Mouse (Mus musculus): ENCODE data around the gene Ptch1. TPM values are rescaled to one million over a fixed set of nuclear protein-coding genes. Genes with fewer than 3 reads are reported as not detected.

The Ptch1 gene
- polyA plus RNA-seq, 1 experiment from 2014 or later = 3.4 TPM

DNA sequence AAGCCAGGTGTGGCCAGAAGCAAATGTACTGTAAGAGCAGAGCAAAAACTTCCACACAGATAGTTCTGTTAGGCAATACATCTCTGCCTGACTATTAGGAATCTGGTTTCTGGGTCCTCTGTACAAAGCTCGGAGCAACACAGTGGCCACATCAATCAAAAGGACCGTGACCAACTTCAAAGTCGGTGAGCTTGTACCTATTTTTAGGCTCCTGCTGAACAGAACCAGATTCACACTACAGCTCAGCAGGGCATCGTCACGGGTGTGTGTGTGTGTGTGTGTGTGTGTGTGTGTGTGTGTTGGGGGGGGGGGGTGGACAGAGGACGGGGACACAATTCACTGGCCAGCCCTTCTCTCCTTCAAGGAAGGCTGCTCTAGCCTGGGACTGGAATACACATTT lies 61.0 kb downstream of the Ptch1 start:
- Histone ChIP-seq H3K4me3 (replicated peaks) (no peak overlapping the region), H3K4me2 (no peak overlapping the region), H3K9me3 (replicated peaks) (no peaks in the 10 kb centered on the region), H3K4me1 (replicated peaks) (no peaks in the 10 kb centered on the region), H3K9ac (no peak overlapping the region), H3K36me3 (peaks cover 95% of the 10 kb centered on the region), H3K27me3 (no peaks in the 10 kb centered on the region), H3K27ac (no peak overlapping the region)
- no peak for DNase-seq
- WGBS (ENCODE audit: insufficient replicate concordance) = 77% methylated on average over 5 of the region's 6 CpGs
- no peak for ATAC-seq (ENCODE audit: low read depth)

DNA sequence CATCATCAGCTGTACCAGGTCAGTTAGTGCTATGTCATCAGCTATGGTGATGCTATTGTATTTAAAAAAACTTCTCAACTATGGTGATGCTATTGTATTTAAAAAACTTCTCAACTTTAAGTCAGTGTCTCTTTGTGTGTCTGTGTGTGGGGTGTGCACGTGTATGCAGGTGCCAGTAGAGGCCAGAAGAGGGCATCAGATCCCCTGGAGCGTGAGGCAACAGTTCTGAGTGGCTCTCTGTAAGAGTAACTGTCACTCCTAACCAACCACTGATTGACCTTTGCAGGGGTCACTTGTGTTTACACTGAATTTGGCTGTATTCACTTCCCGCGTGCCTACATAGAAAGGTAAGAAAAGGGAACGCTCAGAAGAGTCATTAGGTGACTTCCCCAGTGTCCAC lies 65.6 kb downstream of the Ptch1 start:
- 84% methylated on average over 5 of the region's 5 CpGs for WGBS (ENCODE audit: insufficient replicate concordance)
- no peak for DNase-seq
- no peak overlapping the region for H3K27ac ChIP-seq

DNA sequence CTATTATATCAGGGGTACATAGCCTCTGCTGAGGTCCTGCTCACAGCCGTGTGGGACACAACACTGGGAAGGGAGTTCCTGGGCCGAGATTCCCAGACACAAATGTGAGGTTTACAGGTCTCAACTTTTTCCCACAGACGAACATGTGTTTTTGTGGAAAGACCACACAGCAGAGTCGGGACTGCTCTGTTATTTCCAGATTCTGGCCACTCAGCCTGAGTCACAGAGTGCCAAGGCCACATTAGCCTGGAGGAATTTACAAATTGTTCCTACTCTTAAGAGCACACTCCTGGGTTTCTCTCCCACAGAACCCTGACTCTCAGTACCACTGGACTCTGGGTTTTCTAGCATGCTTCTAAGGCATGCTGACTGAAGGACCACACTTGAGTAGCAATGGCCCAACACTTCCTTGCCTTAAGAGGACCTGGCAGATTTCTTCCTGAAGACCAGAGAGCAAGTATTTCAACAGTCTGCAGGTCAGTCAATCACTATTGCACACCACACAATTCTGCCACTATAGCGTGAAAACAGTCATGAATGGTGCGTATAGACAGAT lies 66.3 kb downstream of the Ptch1 start:
- no peak for ATAC-seq (ENCODE audit: low read depth)
- WGBS (ENCODE audit: insufficient replicate concordance) = 72% methylated on average over 6 of the region's 6 CpGs
- no peak for DNase-seq
- no peak overlapping the region for H3K4me3 ChIP-seq (replicated peaks)
- no peak overlapping the region for H3K9ac ChIP-seq
- H3K4me1 ChIP-seq (replicated peaks) = no peaks in the 10 kb centered on the region
- no peaks in the 10 kb centered on the region for H3K9me3 ChIP-seq (replicated peaks)
- H3K4me2 ChIP-seq = no peak overlapping the region
- no peaks in the 10 kb centered on the region for H3K27me3 ChIP-seq
- no peak overlapping the region for H3K27ac ChIP-seq
- peaks cover 42% of the 10 kb centered on the region for H3K36me3 ChIP-seq

More for the DNA sequence above, 65.6 kb downstream of the Ptch1 start:
- peaks cover 49% of the 10 kb centered on the region for H3K36me3 ChIP-seq
- no peaks in the 10 kb centered on the region for H3K27me3 ChIP-seq
- ATAC-seq (ENCODE audit: low read depth) = no peak
- no peaks in the 10 kb centered on the region for H3K9me3 ChIP-seq (replicated peaks)
- no peak overlapping the region for H3K9ac ChIP-seq
- H3K4me1 ChIP-seq (replicated peaks) = no peaks in the 10 kb centered on the region
- no peak overlapping the region for H3K4me3 ChIP-seq (replicated peaks)
- H3K4me2 ChIP-seq = no peak overlapping the region

DNA sequence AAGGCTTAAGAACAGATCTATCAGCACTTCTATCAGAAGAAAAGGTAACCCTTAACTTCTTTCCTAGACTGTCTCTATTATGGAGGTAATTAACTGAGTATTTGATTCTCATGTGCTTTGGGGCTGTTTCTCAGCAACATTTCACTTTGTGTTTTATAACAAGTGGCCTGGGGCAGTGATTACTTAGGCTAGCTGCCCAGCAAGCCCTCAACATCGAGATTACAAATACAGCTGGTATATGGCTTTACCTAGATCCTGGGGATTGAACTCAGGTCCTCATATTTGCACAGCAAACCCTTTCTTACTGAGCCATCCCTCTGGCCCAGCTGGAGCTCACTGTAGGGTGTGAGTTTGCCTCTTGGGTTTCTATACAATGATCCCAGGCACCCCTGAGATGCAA lies 67.0 kb downstream of the Ptch1 start:
- H3K4me3 ChIP-seq (replicated peaks) = no peak overlapping the region
- H3K9ac ChIP-seq = no peak overlapping the region
- WGBS (ENCODE audit: insufficient replicate concordance) = 58% methylated on average over 1 of the region's 1 CpGs
- H3K36me3 ChIP-seq = peaks cover 35% of the 10 kb centered on the region
- no peak overlapping the region for H3K4me2 ChIP-seq
- H3K27me3 ChIP-seq = no peaks in the 10 kb centered on the region
- H3K27ac ChIP-seq = no peak overlapping the region
- H3K4me1 ChIP-seq (replicated peaks) = no peaks in the 10 kb centered on the region
- no peaks in the 10 kb centered on the region for H3K9me3 ChIP-seq (replicated peaks)
- ATAC-seq (ENCODE audit: low read depth) = no peak
- no peak for DNase-seq

DNA sequence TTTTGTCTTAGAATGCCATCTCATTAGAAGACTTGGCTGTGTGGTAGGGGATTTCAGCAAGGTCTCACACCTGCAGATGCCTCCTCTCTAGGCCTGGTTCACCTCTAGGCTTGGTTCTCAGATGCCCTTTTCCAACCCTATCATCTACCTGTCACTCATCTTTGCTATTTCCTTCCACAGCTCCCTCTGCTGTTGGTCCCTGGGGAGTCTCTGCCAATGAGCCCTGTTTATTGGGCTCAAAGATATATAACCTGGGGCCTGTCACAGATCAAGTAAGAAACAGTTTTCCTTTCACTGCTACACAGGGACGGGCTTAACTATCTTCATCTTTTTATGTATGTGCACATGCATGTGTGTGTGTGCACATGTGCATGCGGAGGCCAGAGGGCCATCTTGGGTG lies 71.0 kb downstream of the Ptch1 start:
- DNase-seq (no peak), ATAC-seq (ENCODE audit: low read depth) (no peak)
- Histone ChIP-seq H3K4me2 (no peak overlapping the region), H3K27me3 (no peaks in the 10 kb centered on the region; the same call in 1 of the 2 replicates), H3K9ac (no peak overlapping the region), H3K36me3 (peaks cover under 1% of the 10 kb centered on the region; the same call in 1 of the 2 replicates), H3K9me3 (replicated peaks) (no peaks in the 10 kb centered on the region), H3K4me3 (replicated peaks) (no peak overlapping the region), H3K27ac (no peak overlapping the region), H3K4me1 (replicated peaks) (no peaks in the 10 kb centered on the region)
- WGBS (ENCODE audit: insufficient replicate concordance) = 83% methylated on average over 2 of the region's 2 CpGs

DNA sequence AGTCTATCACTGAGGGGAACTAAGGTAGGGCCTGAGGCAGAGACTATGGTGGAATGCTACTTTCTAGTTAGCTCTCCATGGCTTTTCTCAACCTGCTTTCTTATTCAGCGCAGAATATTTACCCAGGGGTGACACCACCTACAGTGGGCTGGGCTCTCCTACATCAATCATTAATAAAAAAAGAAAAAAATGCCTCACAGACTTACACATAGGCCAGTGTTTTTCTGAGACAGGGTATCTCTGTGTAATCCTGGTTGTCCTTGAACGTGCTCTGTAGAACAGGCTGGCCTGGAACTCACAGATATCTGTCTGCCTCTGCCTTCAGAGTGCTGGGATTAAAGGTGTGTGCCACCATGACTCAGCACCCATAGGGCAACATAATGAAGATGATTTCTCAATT lies 73.9 kb downstream of the Ptch1 start:
- H3K27ac ChIP-seq = no peak overlapping the region
- no peaks in the 10 kb centered on the region for H3K9me3 ChIP-seq (replicated peaks)
- 56% methylated on average over 2 of the region's 2 CpGs for WGBS (ENCODE audit: insufficient replicate concordance)
- H3K9ac ChIP-seq = no peak overlapping the region
- H3K4me2 ChIP-seq = no peak overlapping the region
- DNase-seq (no peak), ATAC-seq (ENCODE audit: low read depth) (no peak)
- H3K4me1 ChIP-seq (replicated peaks) = no peaks in the 10 kb centered on the region
- H3K36me3 ChIP-seq = no peaks in the 10 kb centered on the region
- H3K27me3 ChIP-seq = peaks cover 16% of the 10 kb centered on the region
- no peak overlapping the region for H3K4me3 ChIP-seq (replicated peaks)

DNA sequence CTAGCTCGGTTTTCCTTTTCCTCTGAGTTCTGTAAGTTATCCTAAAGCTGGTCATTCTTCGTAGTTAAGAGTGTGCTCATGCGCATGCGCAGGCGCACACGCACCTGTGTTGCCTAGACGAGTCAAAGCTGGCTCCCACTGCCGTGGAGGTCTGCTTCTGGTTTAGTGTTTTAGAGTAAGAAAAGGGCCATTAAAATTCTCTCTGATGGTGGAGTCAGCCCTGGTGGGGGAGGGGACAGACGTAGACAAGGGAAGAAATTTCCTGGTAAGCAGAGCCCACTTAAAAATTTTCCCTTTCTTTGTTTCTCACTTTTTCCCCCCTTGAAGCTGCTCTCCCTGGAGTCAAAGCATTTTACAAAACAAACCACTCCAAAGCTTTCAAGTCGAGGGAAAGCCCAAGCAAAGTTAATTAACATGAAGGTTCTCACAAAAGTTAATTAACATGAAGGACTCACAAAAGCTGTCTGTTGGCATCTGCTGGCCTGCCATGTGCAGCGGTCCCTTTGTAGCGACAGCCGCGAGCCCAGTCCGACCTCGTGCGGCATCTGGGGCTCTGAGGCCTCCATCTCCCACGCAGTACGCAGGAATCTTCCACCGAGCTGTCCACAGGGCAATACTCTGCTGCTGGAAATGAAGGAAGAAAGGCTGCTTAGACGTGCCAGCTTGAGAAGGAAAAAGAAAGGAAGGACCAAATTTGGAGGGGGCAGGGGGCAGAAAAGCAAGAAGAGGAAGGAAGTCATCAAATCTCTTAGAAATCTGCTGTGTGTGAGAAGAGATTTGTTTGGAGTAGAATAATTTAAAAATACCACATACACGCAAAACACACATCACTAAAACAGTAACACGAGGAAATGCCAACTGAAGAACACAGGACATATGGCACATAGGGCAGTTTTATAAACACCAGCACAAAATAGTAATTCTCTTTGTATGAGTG lies 76.5 kb downstream of the Ptch1 start, which contains the start of gene Fancc:
TSS of gene Fancc (minus strand) at position 633 of the 937 bp plus-strand sequence.
- H3K27ac ChIP-seq = no peak within 1 kb of the TSS
- DNase-seq = no peak

DNA sequence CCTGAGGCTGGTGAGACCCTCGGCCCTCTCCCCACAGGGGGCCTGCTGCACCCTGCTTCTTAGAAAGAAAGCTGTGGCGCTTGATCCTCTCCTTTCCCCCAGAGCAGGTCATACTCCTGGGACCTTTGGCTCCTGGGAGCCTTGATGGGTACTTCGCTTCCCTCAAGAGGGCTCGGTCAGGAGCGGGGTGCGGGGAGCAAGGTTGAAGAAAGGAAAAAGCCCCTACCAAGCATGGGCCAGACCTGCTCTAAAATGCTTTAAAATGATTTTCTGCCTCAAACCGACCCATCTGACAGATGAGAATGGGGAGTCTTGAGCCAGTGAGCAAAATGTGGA lies 85.7 kb downstream of the Ptch1 start:
- no peaks in the 10 kb centered on the region for H3K27me3 ChIP-seq
- H3K9me3 ChIP-seq (replicated peaks) = no peaks in the 10 kb centered on the region
- H3K36me3 ChIP-seq = no peaks in the 10 kb centered on the region
- H3K4me2 ChIP-seq = no peak overlapping the region
- ATAC-seq (ENCODE audit: low read depth) (no peak), DNase-seq (no peak)
- WGBS (ENCODE audit: insufficient replicate concordance) = 61% methylated on average over 7 of the region's 7 CpGs
- H3K9ac ChIP-seq = no peak overlapping the region
- H3K4me1 ChIP-seq (replicated peaks) = no peaks in the 10 kb centered on the region
- no peak overlapping the region for H3K27ac ChIP-seq
- H3K4me3 ChIP-seq (replicated peaks) = no peak overlapping the region

More for the DNA sequence above, 76.5 kb downstream of the Ptch1 start, which contains the start of gene Fancc:
- Histone ChIP-seq H3K4me3 (replicated peaks) (no peak within 1 kb of the TSS), H3K36me3 (no peaks in the 10 kb centered on the region), H3K27me3 (peaks cover 16% of the 10 kb centered on the region), H3K4me1 (replicated peaks) (no peaks in the 10 kb centered on the region), H3K4me2 (no peak within 1 kb of the TSS), H3K9ac (no peak within 1 kb of the TSS), H3K9me3 (replicated peaks) (no peaks in the 10 kb centered on the region)
- no peak for ATAC-seq (ENCODE audit: low read depth)
- WGBS (ENCODE audit: insufficient replicate concordance) = 26% methylated on average over 23 of the region's 23 CpGs

DNA sequence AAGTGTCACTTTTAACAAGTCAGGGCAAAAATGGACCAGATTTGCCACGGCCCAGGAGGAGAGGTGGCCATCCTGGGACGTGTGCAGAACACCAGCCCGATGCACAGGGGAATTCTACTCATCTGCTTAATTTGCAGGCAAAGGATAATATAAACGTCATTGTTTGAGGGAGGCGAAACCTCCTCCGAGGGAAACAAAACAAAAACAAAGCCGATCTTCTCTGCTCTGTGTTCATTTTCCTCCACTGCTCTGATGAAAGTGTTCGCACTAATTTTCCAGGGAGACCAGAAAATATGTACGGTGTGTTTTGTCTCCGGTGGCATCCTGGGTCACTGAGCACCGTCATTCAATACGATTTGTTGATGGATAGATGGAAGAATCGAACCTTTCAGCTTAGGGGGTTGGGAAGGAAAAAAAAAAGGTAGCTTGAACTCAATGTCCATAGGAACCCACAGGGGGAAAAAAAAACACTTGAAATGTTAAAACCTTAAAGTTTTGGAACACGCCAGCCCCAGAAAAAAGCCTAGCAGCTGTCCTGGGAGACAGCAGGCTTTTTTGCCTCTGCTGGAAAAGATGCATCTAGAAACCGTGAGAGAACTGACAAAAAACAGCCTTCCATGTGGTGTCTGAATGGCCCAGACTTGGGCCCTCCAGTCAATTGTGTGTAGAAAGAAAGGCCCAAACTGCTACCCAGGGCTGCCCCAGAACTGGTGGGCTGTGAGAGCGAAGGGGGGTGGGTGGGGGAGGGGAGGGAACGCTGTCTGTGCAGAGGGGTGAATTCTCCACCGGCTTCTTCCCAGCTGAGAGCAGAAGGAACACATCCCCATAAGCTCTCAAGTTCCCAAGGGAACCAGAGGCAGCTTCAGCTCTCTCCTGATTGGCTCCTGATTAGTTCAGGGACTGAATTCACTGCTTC lies 86.3 kb downstream of the Ptch1 start:
- H3K4me1 ChIP-seq (replicated peaks) = no peaks in the 10 kb centered on the region
- WGBS (ENCODE audit: insufficient replicate concordance) = 50% methylated on average over 18 of the region's 18 CpGs
- no peak overlapping the region for H3K9ac ChIP-seq
- DNase-seq = no peak
- H3K36me3 ChIP-seq = no peaks in the 10 kb centered on the region
- no peak overlapping the region for H3K27ac ChIP-seq
- no peak overlapping the region for H3K4me2 ChIP-seq
- ATAC-seq (ENCODE audit: low read depth) = no peak
- H3K27me3 ChIP-seq = no peaks in the 10 kb centered on the region
- no peak overlapping the region for H3K4me3 ChIP-seq (replicated peaks)
- no peaks in the 10 kb centered on the region for H3K9me3 ChIP-seq (replicated peaks)

DNA sequence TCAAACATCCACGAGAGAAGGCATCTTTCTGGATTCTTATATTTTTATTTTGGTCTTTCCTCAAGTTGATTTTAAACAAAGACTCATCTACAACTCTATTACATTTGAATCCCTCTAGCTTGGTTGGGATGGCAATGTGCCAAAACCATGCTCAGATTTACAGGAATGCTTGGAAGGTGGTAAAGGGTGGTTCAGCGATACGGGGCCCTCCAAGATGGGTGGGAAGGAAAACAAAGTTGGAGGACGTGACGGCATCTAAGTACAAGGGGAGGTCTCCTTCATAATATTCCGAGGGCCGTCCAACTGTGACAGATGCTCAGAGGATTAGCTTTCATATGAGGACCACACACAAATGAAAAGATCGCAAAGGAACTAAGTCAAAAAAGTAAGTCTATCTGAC lies 98.0 kb downstream of the Ptch1 start:
- no peak overlapping the region for H3K27ac ChIP-seq
- H3K4me2 ChIP-seq = no peak overlapping the region
- H3K36me3 ChIP-seq = no peaks in the 10 kb centered on the region
- 78% methylated on average over 8 of the region's 8 CpGs for WGBS (ENCODE audit: insufficient replicate concordance)
- DNase-seq = no peak
- H3K27me3 ChIP-seq = no peaks in the 10 kb centered on the region
- H3K9ac ChIP-seq = no peak overlapping the region
- H3K9me3 ChIP-seq (replicated peaks) = no peaks in the 10 kb centered on the region
- no peaks in the 10 kb centered on the region for H3K4me1 ChIP-seq (replicated peaks)
- no peak overlapping the region for H3K4me3 ChIP-seq (replicated peaks)
- no peak for ATAC-seq (ENCODE audit: low read depth)
